In the genomic region with DNA sequence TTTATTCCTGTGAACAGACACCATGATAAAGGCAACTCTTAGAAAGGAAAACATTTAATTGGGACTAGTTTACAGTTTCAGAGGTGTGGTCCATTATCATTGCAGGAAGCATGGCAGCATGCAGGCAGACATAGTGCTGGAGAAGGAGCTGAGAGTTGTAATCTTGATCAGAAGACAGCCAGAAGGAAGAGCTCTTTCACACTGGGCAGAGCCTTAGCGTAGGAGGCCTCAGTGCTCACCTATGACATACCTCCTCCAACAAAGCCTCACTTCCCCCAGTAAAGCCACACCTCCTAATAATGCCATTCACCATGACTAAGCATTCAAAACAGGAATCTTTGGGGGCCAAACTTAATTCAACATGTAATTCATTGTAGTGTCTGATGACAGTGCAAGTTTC, we compare ENCODE assay signal across 20 mouse cellular contexts. TPM values are rescaled to one million over a fixed set of nuclear protein-coding genes. Genes with fewer than 3 reads are reported as not detected.
DNase-seq lines count a peak whose midpoint lies in the region; ATAC-seq and TF ChIP-seq lines count a peak whose summit lies in the region.
"Had no signal": no experiment of that assay in that cellular context is flagged by ENCODE, and none has a peak within 500 bp of the region (broad histone marks: within the 10 kb centered on the region; RNA-seq: fewer than 3 reads in every experiment).

No protein-coding gene starts in this region.

- peaks cover 55% of the 10 kb centered on the region for H3K36me3 ChIP-seq in megakaryocyte, embryonic 14.5 days (replicated peaks; ENCODE audit: low read length)
- H3K36me3 ChIP-seq in liver, postnatal 0 days (replicated peaks; ENCODE audit: insufficient read depth, low read length), result peaks cover 13% of the 10 kb centered on the region
- peaks cover 3% of the 10 kb centered on the region; the same call in 1 of the 2 replicates for H3K36me3 ChIP-seq in heart, embryonic 11.5 days (ENCODE audit: control insufficient read depth, insufficient read depth, low read length)

- ATAC-seq in megakaryocyte, adult 5-6 weeks (ENCODE audit: poor library complexity, severe bottlenecking), result no peak; the same call in 1 of the 2 replicates
- peak; percentile 45 for ATAC-seq in liver, postnatal 0 days
- ATAC-seq in heart, embryonic 11.5 days (replicated peaks; ENCODE audit: insufficient number of reproducible peaks, low FRiP score, low TSS enrichment), result no peak

- H3K27ac ChIP-seq in liver, postnatal 0 days (ENCODE audit: low read depth), result no peak overlapping the region
- H3K27ac ChIP-seq in cerebellum, adult 2 months (ENCODE audit: insufficient read depth, low read length), result no peak overlapping the region
- H3K27ac ChIP-seq in heart, embryonic 11.5 days (ENCODE audit: low read depth, low read length), result no peak overlapping the region
- H3K27ac ChIP-seq: forebrain, embryonic 12.5 days; hindbrain, embryonic 12.5 days; midbrain, embryonic 12.5 days had no signal

- 60% methylated on average over 1 of the region's 1 CpGs for WGBS in liver, postnatal 0 days (ENCODE audit: insufficient replicate concordance)
- 93% methylated on average over 1 of the region's 1 CpGs for WGBS in cerebellum, adult 2 months
- WGBS in heart, embryonic 11.5 days (ENCODE audit: insufficient replicate concordance), result 87% methylated on average over 1 of the region's 1 CpGs

- H3K4me3 ChIP-seq in megakaryocyte, embryonic 14.5 days (replicated peaks), result peak overlapping the region; percentile 40
- no peak overlapping the region for H3K4me3 ChIP-seq in liver, postnatal 0 days (ENCODE audit: low read depth, low read length)
- no peak overlapping the region for H3K4me3 ChIP-seq in cerebellum, adult 2 months (replicated peaks; ENCODE audit: insufficient read depth, low read depth, low read length)
- no peak overlapping the region for H3K4me3 ChIP-seq in heart, embryonic 11.5 days (ENCODE audit: low read depth, low read length)
- H3K4me3 ChIP-seq: forebrain, embryonic 12.5 days; hindbrain, embryonic 12.5 days; midbrain, embryonic 12.5 days had no signal

- DNase-seq in c-Kit-positive CD71-positive TER-119-negative erythroid progenitor cells, embryonic 14.5 days (ENCODE audit: low read depth), result peak; percentile 53
- peak; percentile 18 for DNase-seq in liver
- no peak for DNase-seq in liver, postnatal 0 days
- no peak for DNase-seq in cerebellum, adult 2 months
- no peak for DNase-seq in heart, adult 18-20 months
- DNase-seq: adrenal gland, postnatal 10 days; cerebellum, adult 11-12 months; cerebellum, postnatal 36 days; gastrocnemius, postnatal 10 days; kidney, adult 8-10 months; kidney, postnatal 14 days; lung, adult 2 months; lung, postnatal 36 days; right cerebral cortex, postnatal 25 days had no signal

- peaks cover 58% of the 10 kb centered on the region for H3K4me1 ChIP-seq in megakaryocyte, embryonic 14.5 days
- H3K4me1 ChIP-seq in liver, postnatal 0 days (ENCODE audit: insufficient read depth), result peaks cover 5% of the 10 kb centered on the region; the same call in 1 of the 2 replicates
- H3K4me1 ChIP-seq in cerebellum, adult 2 months (ENCODE audit: control insufficient read depth, insufficient read depth, low read length), result no peaks in the 10 kb centered on the region
- 0 out of 2 replicates have a peak, but pooled peaks cover 5% of the 10 kb centered on the region for H3K4me1 ChIP-seq in heart, embryonic 11.5 days (ENCODE audit: control insufficient read depth, insufficient read depth, low read length)
- H3K4me1 ChIP-seq: forebrain, embryonic 12.5 days; hindbrain, embryonic 12.5 days; midbrain, embryonic 12.5 days had no signal

- TF ChIP-seq CTCF in liver, postnatal 0 days (IDR thresholded peaks at IDR 0.05; ENCODE audit: low read depth), result no peak
- no peak for TF ChIP-seq CTCF in cerebellum, adult 2 months (IDR thresholded peaks at IDR 0.05; ENCODE audit: borderline replicate concordance, insufficient read depth, low read depth, low read length)

- H3K27me3 ChIP-seq in megakaryocyte, embryonic 14.5 days (replicated peaks), result no peaks in the 10 kb centered on the region
- H3K27me3 ChIP-seq in liver, postnatal 0 days (ENCODE audit: insufficient read depth, low read length), result no peaks in the 10 kb centered on the region
- no peaks in the 10 kb centered on the region for H3K27me3 ChIP-seq in cerebellum, adult 2 months (ENCODE audit: control insufficient read depth, insufficient read depth, low read length)
- H3K27me3 ChIP-seq in heart, embryonic 11.5 days (ENCODE audit: control insufficient read depth, insufficient read depth, low read length), result no peaks in the 10 kb centered on the region
- H3K27me3 ChIP-seq: forebrain, embryonic 12.5 days; hindbrain, embryonic 12.5 days; midbrain, embryonic 12.5 days had no signal

- H3K9ac ChIP-seq in liver, postnatal 0 days (replicated peaks), result no peak overlapping the region
- no peak overlapping the region for H3K9ac ChIP-seq in heart, embryonic 11.5 days (ENCODE audit: low read depth, low read length)
- H3K9ac ChIP-seq: forebrain, embryonic 12.5 days; hindbrain, embryonic 12.5 days; midbrain, embryonic 12.5 days had no signal

- no peak for TF ChIP-seq EP300 in liver, postnatal 0 days (IDR thresholded peaks at IDR 0.05; ENCODE audit: low read depth)

- no peak overlapping the region for H3K4me2 ChIP-seq in liver, postnatal 0 days (ENCODE audit: low read depth, low read length)
- H3K4me2 ChIP-seq in heart, embryonic 11.5 days, result no peak overlapping the region
- H3K4me2 ChIP-seq: forebrain, embryonic 12.5 days; hindbrain, embryonic 12.5 days; midbrain, embryonic 12.5 days had no signal

- H3K9me3 ChIP-seq in megakaryocyte, embryonic 14.5 days, result no peaks in the 10 kb centered on the region
- no peaks in the 10 kb centered on the region for H3K9me3 ChIP-seq in liver, postnatal 0 days (ENCODE audit: low read length)
- H3K9me3 ChIP-seq in heart, embryonic 11.5 days (replicated peaks; ENCODE audit: control insufficient read depth, low read length), result no peaks in the 10 kb centered on the region
- H3K9me3 ChIP-seq: forebrain, embryonic 12.5 days; hindbrain, embryonic 12.5 days; midbrain, embryonic 12.5 days had no signal

- TF ChIP-seq POLR2A in cerebellum, adult 2 months (IDR thresholded peaks at IDR 0.05; ENCODE audit: borderline replicate concordance, insufficient read depth, low read length), result no peak

RNA-seq across cellular contexts. Expression of a gene that starts 40.5 kb away (rescaled TPM):
- 6.2 and 7.9 TPM in 2 replicates for polyA plus RNA-seq in megakaryocyte, embryonic 14.5 days (2012; ENCODE audit: insufficient read depth, low replicate concordance)
- 70.0 and 77.8 TPM in 2 replicates for total RNA-seq in megakaryocyte, adult 5-6 weeks (2015)
- total RNA-seq in megakaryocyte, adult 5-6 weeks (2017), result 71.8 and 80.6 TPM in 2 replicates
- polyA plus RNA-seq in liver, postnatal 0 days (2015; fragmentation: Nextera tagmentation; extraction: Ambion mirVana), result 21.7 and 23.6 TPM in 2 replicates
- 37.9 and 42.7 TPM in 2 replicates for polyA plus RNA-seq in cerebellum, adult 2 months (2012; rRNA removed)
- total RNA-seq in heart, adult 18-20 months (2021), result 10 to 100 TPM; 44.7 to 44.9 TPM
- polyA plus RNA-seq in heart, embryonic 11.5 days (2014; fragmentation: Nextera tagmentation; extraction: Ambion mirVana), result 51.6 and 59.9 TPM in 2 replicates

RNA-seq across cellular contexts. Expression of a gene that starts 40.8 kb away (rescaled TPM):
- 21.3 TPM in 1 of 2 replicates, not detected in the other for polyA plus RNA-seq in megakaryocyte, embryonic 14.5 days (2012; ENCODE audit: insufficient read depth, low replicate concordance)
- 412 and 455 TPM in 2 replicates for total RNA-seq in megakaryocyte, adult 5-6 weeks (2015)
- 315 and 338 TPM in 2 replicates for total RNA-seq in megakaryocyte, adult 5-6 weeks (2017)
- 1,068 and 1,104 TPM in 2 replicates for polyA plus RNA-seq in liver, postnatal 0 days (2015; fragmentation: Nextera tagmentation; extraction: Ambion mirVana)
- polyA plus RNA-seq in cerebellum, adult 2 months (2012; rRNA removed), result 1,343 and 1,373 TPM in 2 replicates
- total RNA-seq in heart, adult 18-20 months (2021), result 1,000 to 10,000 TPM; 3,114 to 3,265 TPM
- 1,392 and 1,479 TPM in 2 replicates for polyA plus RNA-seq in heart, embryonic 11.5 days (2014; fragmentation: Nextera tagmentation; extraction: Ambion mirVana)

Comparison
In these comparisons a context has a peak if more than half of its experiments do, and no peak if none do; other contexts are left out.
1. DNase-seq: peak in c-Kit-positive CD71-positive TER-119-negative erythroid progenitor cells, embryonic 14.5 days (single experiment) and liver (single experiment); none in liver, postnatal 0 days (single experiment), cerebellum, adult 2 months (0 of 2) and heart, adult 18-20 months (0 of 2).
2. RNA of a gene that starts 40.8 kb away (polyA plus RNA-seq): 1,392 to 1,479 TPM in heart, embryonic 11.5 days, 1,343 to 1,373 TPM in cerebellum, adult 2 months and 1,068 to 1,104 TPM in liver, postnatal 0 days; 21.3 TPM in megakaryocyte, embryonic 14.5 days; every median in the first group is over 10 times any median in the second.